Mouse (Mus musculus) liver, embryonic 11.5 days (tissue): Measurements from ENCODE around the gene Isoc2a. TPM values are rescaled to one million over a fixed set of nuclear protein-coding genes. Genes with fewer than 3 reads are reported as not detected.
A peak's percentile ranks its signal among the peaks of the same experiment; 100 is the strongest.

Source experiments
- ATAC-seq: fragments of 200-750 bp; cut with Nextera tagmentation; replicated peaks from 2 replicates; pipeline ENCODE4 v1.8.0; 2017; ENCODE audit warnings: moderate number of reproducible peaks, mild to moderate bottlenecking, moderate TSS enrichment, moderate library complexity; ENCODE audit not compliant: low FRiP score
- DNase-seq: peaks from one replicate; pipeline ENCODE4 v3.0.0-alpha.2; 2017; ENCODE audit warnings: low spot score
- H3K27ac ChIP-seq: fragments of 300-500 bp; sonication (generic); 2 replicates; pipeline ENCODE4 v1.5.1; 2014; ENCODE audit warnings: mild to moderate bottlenecking, low read depth, low read length, control low read depth
- H3K27me3 ChIP-seq: fragments of 300-500 bp; sonication (generic); replicated peaks from 2 replicates; pipeline ENCODE4 v1.6.1; 2014; ENCODE audit warnings: low read length, mixed read lengths; ENCODE audit not compliant: control insufficient read depth, insufficient read depth
- H3K36me3 ChIP-seq: fragments of 300-500 bp; sonication (generic); 2 replicates; pipeline ENCODE4 v1.6.1; 2014; ENCODE audit warnings: mild to moderate bottlenecking, low read length, moderate library complexity, mixed read lengths; ENCODE audit not compliant: control insufficient read depth, insufficient read depth
- H3K4me1 ChIP-seq: fragments of 300-500 bp; sonication (generic); replicated peaks from 2 replicates; pipeline ENCODE4 v1.6.1; 2014; ENCODE audit warnings: low read length, mixed read lengths; ENCODE audit not compliant: control insufficient read depth, insufficient read depth
- H3K4me2 ChIP-seq: fragments of 300-500 bp; sonication (generic); 2 replicates; pipeline ENCODE4 v1.6.1; 2014; ENCODE audit warnings: mild to moderate bottlenecking, control low read depth, moderate library complexity
- H3K4me3 ChIP-seq: fragments of 300-500 bp; sonication (generic); 2 replicates; pipeline ENCODE4 v1.5.1; 2014; ENCODE audit warnings: low read depth, low read length, control low read depth
- H3K9ac ChIP-seq: fragments of 300-500 bp; sonication (generic); 2 replicates; pipeline ENCODE4 v1.6.1; 2014; ENCODE audit warnings: low read depth, low read length, control low read depth
- H3K9me3 ChIP-seq: fragments of 300-500 bp; sonication (generic); 2 replicates; pipeline ENCODE4 v1.6.1; 2016; ENCODE audit warnings: low read length, inconsistent platforms, mixed read lengths; ENCODE audit not compliant: control insufficient read depth
- WGBS: fragments of 180-500 bp; shearing (Covaris S2); extraction: QIAGEN DNeasy Blood & Tissue Kit; methylation state at CpG from one replicate; pipeline ENCODE4 v1.1.7; 2014; 5-methylcytosine and 5-hydroxymethylcytosine counted together
- polyA plus RNA-seq: library from polyadenylated mRNA; unstranded; fragments of >200 nt; fragmentation: Nextera tagmentation; extraction: Ambion mirVana; gene quantifications from 2 replicates; pipeline ENCODE4 v1.2.1, GENCODE M21; 2014

The Isoc2a gene
- polyA plus RNA-seq, 1 experiment from 2014 or later: 1.3 TPM

GRCm38 (mm10) chr7:4933103-4933502 is 56.1 kb downstream of the Isoc2a start:
- 74% methylated on average over 12 of the region's 12 CpGs for WGBS
- no peak overlapping the region for H3K27ac ChIP-seq
- H3K27me3 ChIP-seq: no peaks in the 10 kb centered on the region

DNA sequence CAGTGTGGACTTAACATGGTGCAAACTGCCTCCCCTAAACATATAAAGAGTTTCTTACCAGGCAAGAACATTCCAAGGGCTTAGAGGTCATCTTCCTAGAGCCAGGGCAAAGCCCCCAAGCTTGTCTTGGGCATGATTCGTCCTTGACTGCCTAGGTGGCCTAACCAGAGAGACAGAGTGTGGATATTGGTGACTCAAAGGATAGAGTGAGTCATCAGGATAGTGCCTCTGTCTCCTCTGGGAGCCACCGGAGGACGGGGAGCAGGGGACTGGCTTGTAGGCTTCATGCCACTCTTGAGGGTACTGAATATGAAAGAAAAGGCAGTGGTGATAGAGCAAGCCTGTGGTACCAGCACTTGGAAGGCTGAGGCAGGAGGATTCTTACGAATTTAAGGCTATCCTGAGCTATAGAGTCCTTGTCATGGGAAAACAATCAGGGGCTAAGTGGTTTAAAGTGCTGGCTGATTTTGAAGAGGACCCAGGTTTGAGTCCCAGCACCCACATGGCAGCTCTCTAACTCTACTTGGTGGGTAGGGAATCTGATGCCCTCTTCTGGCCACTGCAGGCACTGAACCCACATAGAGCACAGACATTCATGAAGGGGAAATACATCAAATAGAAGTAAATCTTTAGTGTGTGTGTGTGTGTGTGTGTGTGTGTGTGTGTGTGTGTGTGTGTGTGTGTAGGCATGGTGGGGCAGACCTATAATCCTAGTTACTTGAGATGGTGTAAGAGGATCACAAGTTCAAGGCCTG is 57.4 kb downstream of the Isoc2a start:
- WGBS: 78% methylated on average over 4 of the region's 4 CpGs
- Histone ChIP-seq H3K4me1 (no peaks in the 10 kb centered on the region), H3K27me3 (no peaks in the 10 kb centered on the region), H3K9me3 (peaks cover 3% of the 10 kb centered on the region; the same call in 1 of the 2 replicates), H3K4me2 (no peak overlapping the region), H3K4me3 (no peak overlapping the region), H3K9ac (no peak overlapping the region), H3K27ac (no peak overlapping the region), H3K36me3 (no peaks in the 10 kb centered on the region)
- DNase-seq (no peak), ATAC-seq (no peak)

More at GRCm38 (mm10) chr7:4933103-4933502, 56.1 kb downstream of the Isoc2a start:
- ATAC-seq: no peak
- Histone ChIP-seq H3K4me3 (no peak overlapping the region), H3K9me3 (peaks cover 3% of the 10 kb centered on the region; the same call in 1 of the 2 replicates), H3K4me2 (no peak overlapping the region), H3K4me1 (no peaks in the 10 kb centered on the region), H3K36me3 (no peaks in the 10 kb centered on the region), H3K9ac (no peak overlapping the region)
- DNase-seq: no peak

DNA sequence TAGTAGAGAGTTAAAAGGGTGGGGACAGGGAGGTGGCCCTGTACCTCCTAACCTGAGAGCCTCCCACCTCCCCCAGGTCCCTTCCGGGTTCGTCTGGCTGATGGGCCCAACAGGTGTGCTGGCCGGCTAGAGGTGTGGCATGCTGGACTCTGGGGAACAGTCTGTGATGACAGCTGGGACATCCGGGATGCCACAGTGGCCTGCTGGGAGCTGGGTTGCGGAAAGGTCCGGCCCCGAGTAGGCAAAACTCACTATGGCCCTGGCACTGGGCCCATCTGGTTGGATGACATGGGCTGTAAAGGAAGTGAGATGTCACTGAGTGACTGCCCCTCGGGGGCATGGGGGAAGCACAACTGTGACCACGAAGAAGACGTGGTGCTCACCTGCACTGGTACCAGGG is 59.9 kb downstream of the Isoc2a start:
- Histone ChIP-seq H3K27ac (no peak overlapping the region), H3K36me3 (no peaks in the 10 kb centered on the region), H3K4me2 (no peak overlapping the region), H3K4me1 (no peaks in the 10 kb centered on the region), H3K4me3 (no peak overlapping the region), H3K9ac (no peak overlapping the region), H3K9me3 (peaks cover 3% of the 10 kb centered on the region; the same call in 1 of the 2 replicates), H3K27me3 (no peaks in the 10 kb centered on the region)
- DNase-seq: no peak
- 75% methylated on average over 10 of the region's 10 CpGs for WGBS
- ATAC-seq: no peak

GRCm38 (mm10) chr7:4937392-4937791 is 60.4 kb downstream of the Isoc2a start:
- DNase-seq (no peak), ATAC-seq (no peak)

GRCm38 (mm10) chr7:4938456-4938855 is 61.5 kb downstream of the Isoc2a start:
- peaks cover 3% of the 10 kb centered on the region; the same call in 1 of the 2 replicates for H3K9me3 ChIP-seq
- 29% methylated on average over 2 of the region's 2 CpGs for WGBS
- H3K27ac ChIP-seq: no peak overlapping the region
- H3K27me3 ChIP-seq: 0 out of 2 replicates have a peak, but pooled peaks cover 2% of the 10 kb centered on the region
- DNase-seq (no peak), ATAC-seq (0 out of 2 replicates have a peak, but pooled peaks have one; percentile 44)
- no peak overlapping the region for H3K4me2 ChIP-seq
- H3K9ac ChIP-seq: no peak overlapping the region
- H3K4me1 ChIP-seq: 0 out of 2 replicates have a peak, but pooled peaks cover 1% of the 10 kb centered on the region
- H3K36me3 ChIP-seq: no peaks in the 10 kb centered on the region
- no peak overlapping the region for H3K4me3 ChIP-seq

More at GRCm38 (mm10) chr7:4937392-4937791, 60.4 kb downstream of the Isoc2a start:
- 66% methylated on average over 11 of the region's 11 CpGs for WGBS
- Histone ChIP-seq H3K4me1 (no peaks in the 10 kb centered on the region), H3K27ac (no peak overlapping the region), H3K9ac (no peak overlapping the region), H3K4me3 (no peak overlapping the region), H3K36me3 (no peaks in the 10 kb centered on the region), H3K27me3 (no peaks in the 10 kb centered on the region), H3K4me2 (no peak overlapping the region), H3K9me3 (peaks cover 3% of the 10 kb centered on the region; the same call in 1 of the 2 replicates)

DNA sequence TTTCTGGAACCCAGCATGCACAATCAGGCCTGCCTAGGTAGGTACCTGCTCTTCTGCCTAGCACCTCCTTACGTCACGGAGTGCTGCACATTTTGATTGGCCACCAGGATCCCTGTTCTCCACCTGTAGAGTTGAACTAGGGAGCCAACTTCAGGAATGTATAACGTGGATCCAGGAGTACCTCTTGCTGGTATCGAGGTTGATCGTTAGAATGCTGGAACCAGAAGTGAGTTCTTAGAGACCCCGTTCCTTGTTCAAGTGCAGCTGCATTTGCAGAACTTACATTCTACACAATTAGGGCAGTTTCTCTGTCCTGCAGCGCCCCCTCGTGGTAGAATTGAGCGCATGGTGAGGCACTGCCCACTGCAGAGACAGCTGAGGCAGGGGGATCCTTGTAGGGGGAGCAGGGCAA is 63.1 kb downstream of the Isoc2a start:
- 19% methylated on average over 9 of the region's 9 CpGs for WGBS
- DNase-seq (peak; percentile 80), ATAC-seq (0 out of 2 replicates have a peak, but pooled peaks have one; percentile 37)
- H3K4me3 ChIP-seq: no peak overlapping the region
- H3K4me1 ChIP-seq: 0 out of 2 replicates have a peak, but pooled peaks cover 3% of the 10 kb centered on the region
- 0 out of 2 replicates have a peak, but pooled peaks cover 2% of the 10 kb centered on the region for H3K27me3 ChIP-seq
- no peak overlapping the region for H3K4me2 ChIP-seq
- no peak overlapping the region for H3K27ac ChIP-seq
- H3K9me3 ChIP-seq: no peaks in the 10 kb centered on the region
- H3K9ac ChIP-seq: no peak overlapping the region
- no peaks in the 10 kb centered on the region for H3K36me3 ChIP-seq

- ATAC-seq: no peak
- 0 out of 2 replicates have a peak, but pooled peaks cover 3% of the 10 kb centered on the region for H3K4me1 ChIP-seq
- no peak overlapping the region for H3K9ac ChIP-seq
- H3K4me3 ChIP-seq: no peak overlapping the region
- WGBS: 44% methylated on average over 5 of the region's 5 CpGs
- H3K27ac ChIP-seq: no peak overlapping the region
- no peaks in the 10 kb centered on the region for H3K36me3 ChIP-seq
- no peaks in the 10 kb centered on the region for H3K9me3 ChIP-seq
- 0 out of 2 replicates have a peak, but pooled peaks cover 2% of the 10 kb centered on the region for H3K27me3 ChIP-seq
- no peak for DNase-seq
- no peak overlapping the region for H3K4me2 ChIP-seq
These were observed 65.7 kb downstream of the Isoc2a start for GRCm38 (mm10) chr7:4942673-4943072.

DNA sequence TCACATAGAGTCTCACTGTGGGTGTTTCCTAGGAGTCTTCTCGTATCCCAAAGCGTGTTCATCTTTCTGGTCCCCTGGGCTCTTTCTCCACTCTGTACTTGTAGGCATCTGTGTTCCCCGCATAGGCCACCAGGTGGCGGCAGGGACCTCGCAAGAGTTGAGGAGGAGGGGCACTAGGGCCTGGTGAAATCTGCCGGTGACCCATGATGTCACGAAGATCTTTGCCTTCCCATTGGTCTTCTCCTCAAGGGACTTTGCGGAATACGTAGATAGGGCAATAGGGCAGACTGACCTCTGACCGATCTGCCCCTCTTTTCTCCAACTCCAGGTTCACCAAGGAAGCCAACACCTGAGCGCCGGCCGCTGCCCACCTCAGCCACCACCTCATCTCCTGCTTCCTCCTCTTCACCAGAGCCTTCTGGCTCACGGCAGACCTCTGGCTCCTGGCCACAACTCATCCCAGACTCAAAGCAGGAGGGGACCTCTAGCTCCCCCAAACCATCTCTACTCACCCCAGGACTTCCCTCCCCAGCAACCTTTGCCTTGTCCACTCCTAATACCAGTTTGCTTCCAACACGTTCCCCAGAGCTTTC is 66.4 kb downstream of the Isoc2a start:
- H3K4me1 ChIP-seq: 0 out of 2 replicates have a peak, but pooled peaks cover 3% of the 10 kb centered on the region
- peak overlapping the region; percentile 21; the same call in 1 of the 2 replicates for H3K4me3 ChIP-seq
- H3K27ac ChIP-seq: no peak overlapping the region
- peak; percentile 79 for DNase-seq
- H3K36me3 ChIP-seq: no peaks in the 10 kb centered on the region
- H3K27me3 ChIP-seq: 0 out of 2 replicates have a peak, but pooled peaks cover 2% of the 10 kb centered on the region
- peak overlapping the region; percentile 59 for H3K4me2 ChIP-seq
- no peaks in the 10 kb centered on the region for H3K9me3 ChIP-seq
- no peak overlapping the region for H3K9ac ChIP-seq
- 17% methylated on average over 15 of the region's 15 CpGs for WGBS
- peak; percentile 81 for ATAC-seq
